Mouse (Mus musculus) forebrain, embryonic 10.5 days (tissue): ENCODE measurements around the gene Ppp2r5c. TPM values are rescaled to one million over a fixed set of nuclear protein-coding genes. Genes with fewer than 3 reads are reported as not detected.

Experiments
- DNase-seq: peaks from one replicate; pipeline ENCODE4 v3.0.0-alpha.2; 2017; ENCODE audit warnings: low spot score; ENCODE audit errors: extremely low spot score
- H3K27ac ChIP-seq: fragments of 300-500 bp; sonication (generic); 2 replicates; pipeline ENCODE4 v1.5.1; 2016; ENCODE audit warnings: mild to moderate bottlenecking
- H3K27me3 ChIP-seq: fragments of 300-500 bp; sonication (generic); 2 replicates; pipeline ENCODE4 v1.6.1; 2016; ENCODE audit warnings: mild to moderate bottlenecking; ENCODE audit not compliant: poor library complexity, severe bottlenecking
- H3K36me3 ChIP-seq: fragments of 300-500 bp; sonication (generic); replicated peaks from 2 replicates; pipeline ENCODE4 v1.6.1; 2016; ENCODE audit warnings: mild to moderate bottlenecking, moderate library complexity
- H3K4me1 ChIP-seq: fragments of 300-500 bp; sonication (generic); 2 replicates; pipeline ENCODE4 v1.6.1; 2016
- H3K4me3 ChIP-seq: fragments of 300-500 bp; sonication (generic); 2 replicates; pipeline ENCODE4 v1.5.1; 2016; ENCODE audit warnings: mild to moderate bottlenecking, moderate library complexity
- H3K9me3 ChIP-seq: fragments of 300-500 bp; sonication (generic); 2 replicates; pipeline ENCODE4 v1.6.1; 2016; ENCODE audit warnings: mild to moderate bottlenecking, moderate library complexity
- WGBS: fragments of 180-500 bp; shearing (Covaris S2); methylation state at CpG from one replicate; pipeline ENCODE4 v1.1.7; 2016; 5-methylcytosine and 5-hydroxymethylcytosine counted together
- polyA plus RNA-seq: library from polyadenylated mRNA; unstranded; fragments of >200 nt; fragmentation: Nextera tagmentation; extraction: Ambion mirVana; gene quantifications from 2 replicates; pipeline ENCODE4 v1.2.1, GENCODE M21; 2016

Ppp2r5c gene
- polyA plus RNA-seq, 1 experiment from 2014 or later, result 135 TPM

DNA sequence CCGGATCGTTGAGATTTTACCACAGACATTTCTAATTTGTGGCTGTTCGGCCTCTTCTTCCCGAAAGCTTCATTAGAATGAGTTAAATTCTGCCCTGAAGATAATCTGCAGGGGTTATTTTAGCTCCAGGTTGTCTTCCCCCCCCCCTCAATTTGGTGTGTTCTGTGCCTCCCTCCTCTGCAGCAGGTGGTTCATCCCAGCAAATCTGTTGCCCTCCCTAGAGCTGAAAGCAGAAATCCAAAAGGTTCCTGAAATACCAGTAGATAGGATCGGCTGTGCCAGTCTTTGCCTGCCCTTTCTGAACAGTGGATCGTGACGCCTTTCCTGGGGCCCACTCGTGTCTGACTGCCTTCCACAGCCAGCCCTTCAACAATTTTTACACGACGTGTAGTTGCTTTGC lies 1.8 kb downstream of the Ppp2r5c start:
- 60% methylated on average over 10 of the region's 10 CpGs for WGBS
- H3K36me3 ChIP-seq, result 0 out of 2 replicates have a peak, but pooled peaks cover 4% of the 10 kb centered on the region
- no peak overlapping the region for H3K27ac ChIP-seq
- no peaks in the 10 kb centered on the region for H3K9me3 ChIP-seq
- H3K4me1 ChIP-seq, result peaks cover 30% of the 10 kb centered on the region
- no peak for DNase-seq
- H3K27me3 ChIP-seq, result peaks cover 14% of the 10 kb centered on the region
- no peak overlapping the region for H3K4me3 ChIP-seq

DNA sequence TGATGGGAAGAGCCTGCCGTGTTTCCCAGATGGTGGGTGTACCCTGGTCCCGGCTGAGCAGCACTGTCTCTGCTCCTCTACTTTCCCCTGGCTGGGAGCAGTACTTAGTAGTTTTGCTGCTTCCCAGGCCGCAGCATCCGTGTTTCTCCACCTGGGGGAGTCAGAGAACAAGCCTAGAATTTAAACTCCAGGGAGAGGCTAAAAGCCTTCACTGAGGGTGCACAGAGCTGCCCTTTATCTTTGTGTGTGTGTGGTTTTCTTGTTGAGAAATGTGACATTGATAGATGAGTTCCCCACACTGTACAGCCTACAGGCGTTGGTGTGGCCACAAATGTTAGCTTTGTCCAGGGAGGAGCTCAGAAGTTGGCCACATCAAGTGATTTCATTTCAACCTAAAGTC lies 7.3 kb downstream of the Ppp2r5c start:
- Histone ChIP-seq H3K27me3 (no peaks in the 10 kb centered on the region), H3K36me3 (0 out of 2 replicates have a peak, but pooled peaks cover 4% of the 10 kb centered on the region), H3K9me3 (no peaks in the 10 kb centered on the region), H3K4me3 (no peak overlapping the region), H3K27ac (no peak overlapping the region), H3K4me1 (peaks cover 1% of the 10 kb centered on the region; the same call in 1 of the 2 replicates)
- DNase-seq, result peak; percentile 48
- 19% methylated on average over 5 of the region's 5 CpGs for WGBS

DNA sequence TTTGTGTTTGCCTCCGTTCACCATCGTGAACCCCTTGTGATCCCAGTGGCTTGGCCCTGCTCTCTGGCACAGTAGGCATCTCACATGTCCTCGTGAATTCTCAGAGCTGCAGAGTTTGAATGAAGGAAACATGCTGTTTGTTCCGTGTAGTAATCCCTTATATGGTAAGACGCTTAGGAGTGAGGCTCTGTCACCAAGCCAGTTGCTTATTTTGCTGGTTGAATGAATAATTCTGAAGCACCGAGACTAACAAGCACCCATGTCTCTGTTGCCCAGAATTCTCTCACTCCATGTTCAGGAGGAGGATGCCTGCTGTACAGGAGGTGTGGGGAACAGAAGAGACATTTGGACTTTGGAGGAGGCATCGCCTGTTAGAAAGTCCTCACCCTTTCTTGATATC lies 9.1 kb downstream of the Ppp2r5c start:
- no peak for DNase-seq
- WGBS, result 90% methylated on average over 7 of the region's 7 CpGs
- Histone ChIP-seq H3K4me1 (no peaks in the 10 kb centered on the region), H3K36me3 (no peaks in the 10 kb centered on the region), H3K27me3 (no peaks in the 10 kb centered on the region), H3K9me3 (no peaks in the 10 kb centered on the region), H3K27ac (no peak overlapping the region), H3K4me3 (no peak overlapping the region)

DNA sequence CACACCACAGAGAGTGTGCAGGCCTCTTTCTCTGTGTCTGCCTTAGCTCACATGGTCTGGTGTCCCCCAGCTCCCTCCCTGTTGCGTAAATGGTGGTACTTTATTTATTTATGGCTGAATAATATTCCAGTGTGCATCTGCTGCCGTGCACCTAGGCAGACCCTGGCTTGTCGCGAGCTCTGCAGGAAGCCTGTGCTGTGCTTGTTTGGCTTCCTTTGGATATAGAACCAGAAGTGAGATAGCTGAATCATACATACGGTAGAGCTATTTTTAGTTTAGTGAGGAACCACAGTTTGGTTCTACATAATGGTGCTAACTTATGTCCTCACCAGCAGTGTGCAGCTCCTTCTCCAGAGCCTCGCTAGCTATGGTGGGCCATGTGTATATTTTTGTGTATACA lies 11.7 kb downstream of the Ppp2r5c start:
- Histone ChIP-seq H3K36me3 (no peaks in the 10 kb centered on the region), H3K27ac (no peak overlapping the region), H3K27me3 (no peaks in the 10 kb centered on the region), H3K9me3 (no peaks in the 10 kb centered on the region), H3K4me3 (no peak overlapping the region), H3K4me1 (no peaks in the 10 kb centered on the region)
- 91% methylated on average over 6 of the region's 6 CpGs for WGBS
- DNase-seq, result no peak

DNA sequence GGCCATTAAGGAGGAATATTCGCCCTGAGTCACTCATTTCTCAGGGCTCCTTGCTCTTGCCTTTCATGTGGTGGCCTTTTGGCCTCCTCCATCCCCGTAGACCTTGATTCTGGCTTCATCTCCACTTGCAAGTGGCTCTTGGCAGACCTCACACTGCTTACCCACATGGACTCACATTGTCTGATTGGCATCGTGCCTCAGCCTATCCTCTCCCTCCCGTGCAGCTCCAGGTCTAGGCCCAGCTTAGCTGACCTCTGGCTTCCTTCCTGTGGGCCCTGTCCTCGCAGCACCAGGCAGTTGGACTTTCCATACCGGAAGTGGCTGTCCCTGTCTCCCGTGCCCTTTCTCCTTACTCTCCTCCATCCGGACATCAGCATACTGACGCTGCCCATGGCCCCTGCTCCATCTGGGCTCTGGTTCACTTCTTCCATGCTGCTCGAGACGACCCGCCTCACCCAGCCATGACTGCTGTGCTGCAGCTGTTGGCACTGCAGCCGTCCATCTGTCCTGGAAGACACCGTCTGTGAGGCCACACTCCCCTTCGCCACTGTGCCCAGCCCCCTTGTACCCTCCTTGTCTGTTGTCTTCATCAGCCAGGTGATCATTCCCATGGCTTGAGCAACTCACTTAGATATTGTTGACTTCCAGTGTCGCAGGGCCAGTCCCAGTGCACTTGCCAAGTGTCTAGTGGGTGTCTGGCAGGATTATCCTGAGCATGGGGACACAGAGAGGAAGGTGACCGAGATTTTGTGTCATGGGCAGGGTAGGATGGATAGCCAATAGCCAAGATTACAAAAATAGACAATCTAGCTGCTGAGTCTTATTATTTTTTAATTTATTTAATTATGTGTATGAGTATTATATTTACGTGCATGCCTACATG lies 13.7 kb downstream of the Ppp2r5c start:
- Histone ChIP-seq H3K4me1 (no peaks in the 10 kb centered on the region), H3K27ac (no peak overlapping the region), H3K9me3 (no peaks in the 10 kb centered on the region), H3K4me3 (no peak overlapping the region), H3K27me3 (no peaks in the 10 kb centered on the region), H3K36me3 (no peaks in the 10 kb centered on the region)
- WGBS, result 92% methylated on average over 18 of the region's 18 CpGs
- no peak for DNase-seq

DNA sequence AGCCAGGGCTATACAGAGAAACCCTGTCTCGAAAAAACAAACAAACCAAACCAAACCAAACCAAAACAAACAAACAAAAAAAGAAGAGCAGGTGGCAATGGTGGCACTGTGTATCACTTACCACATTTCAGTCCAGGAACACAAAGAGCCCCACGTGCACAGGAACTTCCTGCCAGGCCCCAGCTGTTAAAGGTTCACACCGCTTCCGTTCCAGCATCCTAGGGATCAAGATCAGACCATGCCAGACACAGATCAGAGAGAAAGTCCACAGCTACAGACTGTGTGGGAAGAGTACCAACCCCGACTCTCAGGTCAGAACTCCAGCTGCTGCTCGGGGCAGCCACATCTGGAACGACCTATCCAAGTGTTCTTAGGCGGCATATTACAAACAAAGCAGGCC lies 16.8 kb downstream of the Ppp2r5c start:
- Histone ChIP-seq H3K9me3 (no peaks in the 10 kb centered on the region), H3K36me3 (peaks cover 3% of the 10 kb centered on the region), H3K27me3 (no peaks in the 10 kb centered on the region), H3K4me3 (no peak overlapping the region), H3K27ac (no peak overlapping the region), H3K4me1 (no peaks in the 10 kb centered on the region)
- 86% methylated on average over 8 of the region's 8 CpGs for WGBS
- no peak for DNase-seq

DNA sequence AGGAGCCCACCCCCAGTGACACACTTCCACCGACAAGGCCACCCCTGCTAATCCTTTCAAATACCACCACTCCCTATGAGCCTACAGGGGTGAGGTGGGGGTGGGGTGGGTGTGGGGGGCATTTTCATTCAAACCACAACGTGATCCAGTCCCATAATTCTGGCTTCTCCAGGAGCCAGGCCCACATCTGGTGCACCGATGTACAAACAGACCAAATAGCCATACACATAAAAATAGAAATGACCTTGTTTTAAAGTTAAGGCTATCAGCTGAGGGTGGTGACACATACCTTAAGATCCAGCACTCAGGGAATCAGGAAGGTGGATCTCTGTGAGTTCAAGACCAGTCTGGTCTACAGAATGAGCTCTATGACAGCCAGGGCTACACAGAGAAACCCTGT lies 24.5 kb downstream of the Ppp2r5c start:
- WGBS, result 80% methylated on average over 3 of the region's 3 CpGs
- no peak for DNase-seq
- no peak overlapping the region for H3K27ac ChIP-seq

DNA sequence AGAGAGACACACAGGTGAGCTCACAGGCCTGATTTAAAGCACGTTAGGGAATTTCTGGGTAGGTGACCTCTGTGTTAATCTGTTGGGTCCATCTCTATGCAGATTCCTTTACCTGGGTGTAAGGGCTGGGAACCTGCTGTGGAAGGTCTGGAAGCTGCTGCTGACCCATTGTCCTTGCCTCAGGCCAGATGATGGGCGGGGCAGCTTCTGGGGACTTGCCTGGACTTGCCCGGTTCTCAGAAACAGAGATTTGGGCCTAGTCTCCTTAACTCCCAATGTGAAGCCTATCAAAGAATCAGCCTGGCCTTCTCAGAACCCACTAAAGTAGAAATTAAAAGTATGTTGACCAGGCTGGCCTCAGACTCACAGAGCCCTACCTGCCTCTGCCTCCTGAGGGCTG lies 25.3 kb downstream of the Ppp2r5c start:
- 76% methylated on average over 3 of the region's 3 CpGs for WGBS
- Histone ChIP-seq H3K4me1 (no peaks in the 10 kb centered on the region), H3K4me3 (no peak overlapping the region), H3K9me3 (no peaks in the 10 kb centered on the region), H3K27ac (no peak overlapping the region), H3K27me3 (no peaks in the 10 kb centered on the region), H3K36me3 (peaks cover 12% of the 10 kb centered on the region)
- no peak for DNase-seq

More for the DNA sequence above, 24.5 kb downstream of the Ppp2r5c start:
- Histone ChIP-seq H3K27me3 (no peaks in the 10 kb centered on the region), H3K4me1 (no peaks in the 10 kb centered on the region), H3K4me3 (no peak overlapping the region), H3K36me3 (peaks cover 12% of the 10 kb centered on the region), H3K9me3 (no peaks in the 10 kb centered on the region)

DNA sequence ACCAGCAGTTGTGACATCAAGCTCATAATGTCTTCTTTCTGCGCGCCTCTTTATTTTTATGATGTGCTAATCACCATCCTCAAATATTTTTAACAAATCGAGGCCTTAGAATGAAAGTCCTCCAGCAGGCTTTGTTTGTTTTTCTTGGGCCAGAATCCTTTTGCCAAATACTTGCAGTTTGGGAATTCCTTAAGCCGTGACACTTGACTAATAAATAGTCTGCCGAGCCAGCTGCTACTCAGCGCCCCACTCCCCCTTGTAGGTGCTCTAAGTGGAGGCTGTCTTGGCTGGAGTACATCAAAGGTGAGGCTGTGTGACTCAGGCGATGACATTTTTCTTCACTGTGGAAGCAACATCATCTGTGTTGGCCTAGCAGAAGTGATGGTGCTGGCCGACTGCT lies 27.6 kb downstream of the Ppp2r5c start:
- H3K27ac ChIP-seq, result no peak overlapping the region
- WGBS, result 88% methylated on average over 8 of the region's 8 CpGs
- no peaks in the 10 kb centered on the region for H3K9me3 ChIP-seq
- DNase-seq, result no peak
- no peaks in the 10 kb centered on the region for H3K27me3 ChIP-seq
- peaks cover 17% of the 10 kb centered on the region for H3K36me3 ChIP-seq
- H3K4me1 ChIP-seq, result no peaks in the 10 kb centered on the region
- H3K4me3 ChIP-seq, result no peak overlapping the region

DNA sequence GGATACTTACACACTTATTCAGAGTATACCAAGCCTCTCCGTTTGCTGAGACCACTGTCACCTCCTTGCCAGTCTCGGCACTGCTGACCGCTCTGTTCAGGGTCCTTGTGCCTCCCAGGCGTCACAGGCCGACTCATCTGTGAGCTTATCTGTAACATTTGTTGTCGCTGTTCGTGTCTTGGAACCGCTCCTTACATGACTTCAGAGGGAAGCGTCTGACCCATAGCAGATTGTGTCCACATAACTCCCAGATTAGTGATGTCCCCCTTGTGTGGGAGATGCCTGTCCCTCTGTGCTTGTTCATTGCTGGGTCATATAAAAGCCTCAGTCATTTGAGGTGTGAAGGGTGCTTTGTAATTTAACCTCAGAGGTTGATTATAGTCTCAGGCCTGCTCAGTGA lies 29.6 kb downstream of the Ppp2r5c start:
- 86% methylated on average over 9 of the region's 9 CpGs for WGBS
- no peaks in the 10 kb centered on the region for H3K27me3 ChIP-seq
- no peak for DNase-seq
- H3K4me1 ChIP-seq, result no peaks in the 10 kb centered on the region
- H3K4me3 ChIP-seq, result no peak overlapping the region
- no peak overlapping the region for H3K27ac ChIP-seq
- H3K36me3 ChIP-seq, result peaks cover 17% of the 10 kb centered on the region; the same call in 1 of the 2 replicates
- no peaks in the 10 kb centered on the region for H3K9me3 ChIP-seq

DNA sequence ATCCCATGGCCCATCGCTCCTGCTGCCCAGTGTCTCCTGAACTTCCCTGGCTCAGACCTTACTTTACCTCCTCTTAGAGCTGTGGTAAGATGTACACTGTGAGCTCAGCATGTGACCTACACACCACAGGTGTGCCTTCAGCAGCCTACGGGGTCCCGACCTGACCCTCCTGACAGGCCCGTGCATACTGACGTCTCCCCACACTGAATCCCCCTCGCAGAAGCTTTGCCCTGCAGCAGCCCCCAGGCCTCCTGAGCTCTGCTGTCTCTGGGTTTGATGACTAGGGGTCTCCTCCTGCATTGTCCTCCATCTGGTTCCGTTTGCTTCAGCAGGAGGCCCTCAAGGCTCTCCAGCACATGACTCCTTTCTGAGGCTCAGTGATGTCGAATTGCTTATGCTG lies 31.0 kb downstream of the Ppp2r5c start:
- DNase-seq, result no peak
- H3K4me3 ChIP-seq, result no peak overlapping the region
- no peaks in the 10 kb centered on the region for H3K4me1 ChIP-seq
- 88% methylated on average over 8 of the region's 8 CpGs for WGBS
- H3K27me3 ChIP-seq, result no peaks in the 10 kb centered on the region
- no peaks in the 10 kb centered on the region for H3K9me3 ChIP-seq
- H3K36me3 ChIP-seq, result peaks cover 20% of the 10 kb centered on the region
- no peak overlapping the region for H3K27ac ChIP-seq

DNA sequence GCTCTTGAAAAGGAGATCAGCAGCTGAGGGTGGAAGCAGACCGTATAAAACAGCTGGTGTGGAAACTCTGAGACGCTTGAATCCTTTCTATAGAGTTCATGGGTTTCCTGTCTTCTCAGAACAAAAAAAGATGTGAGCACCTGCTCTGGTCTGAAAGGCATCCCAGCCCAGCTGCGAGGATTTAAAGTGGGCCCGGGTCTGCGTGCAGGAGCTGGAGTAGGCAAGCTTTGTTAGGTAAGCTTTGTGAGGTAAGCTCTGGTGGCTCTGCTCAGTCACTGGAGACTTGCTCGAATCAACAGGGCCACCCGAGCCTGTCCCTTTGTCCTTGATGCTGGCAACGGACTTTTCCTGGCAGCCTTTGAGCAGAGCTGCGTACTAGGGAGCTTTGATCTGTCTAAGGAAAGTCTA lies 31.7 kb downstream of the Ppp2r5c start:
- H3K36me3 ChIP-seq, result peaks cover 25% of the 10 kb centered on the region
- no peaks in the 10 kb centered on the region for H3K9me3 ChIP-seq
- 85% methylated on average over 9 of the region's 9 CpGs for WGBS
- H3K4me3 ChIP-seq, result no peak overlapping the region
- H3K27ac ChIP-seq, result no peak overlapping the region
- peaks cover under 1% of the 10 kb centered on the region for H3K4me1 ChIP-seq
- DNase-seq, result no peak
- no peaks in the 10 kb centered on the region for H3K27me3 ChIP-seq

DNA sequence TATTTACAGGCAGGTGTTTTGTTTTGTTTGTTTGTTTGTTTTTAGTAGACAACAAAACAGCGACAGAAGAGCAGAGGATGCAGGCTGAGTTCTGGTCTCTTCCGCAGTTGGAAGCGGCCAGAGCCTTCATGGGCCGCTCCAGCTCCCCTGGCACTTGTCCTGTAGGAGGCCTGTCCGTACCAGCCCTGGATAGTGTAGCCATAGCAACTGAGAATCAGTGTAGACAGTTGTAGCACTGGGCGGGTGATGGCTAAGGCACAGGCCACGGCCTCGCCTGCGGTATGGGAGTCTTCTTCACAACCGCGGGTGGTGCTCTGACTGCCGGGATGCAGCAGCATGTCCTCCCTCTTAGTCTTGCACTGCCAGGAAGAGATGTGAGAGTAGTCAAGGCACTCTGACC lies 32.3 kb downstream of the Ppp2r5c start:
- DNase-seq, result no peak
- H3K9me3 ChIP-seq, result no peaks in the 10 kb centered on the region
- no peaks in the 10 kb centered on the region for H3K27me3 ChIP-seq
- peaks cover 25% of the 10 kb centered on the region for H3K36me3 ChIP-seq
- H3K4me1 ChIP-seq, result peaks cover 8% of the 10 kb centered on the region
- H3K4me3 ChIP-seq, result no peak overlapping the region
- H3K27ac ChIP-seq, result no peak overlapping the region
- 93% methylated on average over 12 of the region's 12 CpGs for WGBS
